Mouse (Mus musculus) intestine, embryonic 14.5 days (tissue): ENCODE results near the gene Dact3. TPM values are rescaled to one million over a fixed set of nuclear protein-coding genes. Genes with fewer than 3 reads are reported as not detected.

Experiments used
- ATAC-seq: fragments of 200-750 bp; cut with Nextera tagmentation; replicated peaks from 2 replicates; pipeline ENCODE4 v1.8.0; 2017; ENCODE audit warnings: low read depth, moderate number of reproducible peaks, moderate TSS enrichment, moderate library complexity; ENCODE audit not compliant: low FRiP score, low TSS enrichment
- DNase-seq: peaks from one replicate; pipeline ENCODE4 v3.0.0-alpha.2; 2018; ENCODE audit warnings: low spot score
- H3K27ac ChIP-seq: fragments of 300-500 bp; sonication (generic); 2 replicates; pipeline ENCODE4 v1.5.1; 2014; ENCODE audit warnings: low read depth, mild to moderate bottlenecking, control low read depth
- H3K27me3 ChIP-seq: fragments of 300-500 bp; sonication (generic); replicated peaks from 2 replicates; pipeline ENCODE4 v1.6.1; 2014; ENCODE audit warnings: low read length, control low read depth; ENCODE audit not compliant: control insufficient read depth, insufficient read depth
- H3K36me3 ChIP-seq: fragments of 300-500 bp; sonication (generic); 2 replicates; pipeline ENCODE4 v1.6.1; 2014; ENCODE audit warnings: low read length, control low read depth; ENCODE audit not compliant: control insufficient read depth, insufficient read depth
- H3K4me1 ChIP-seq: fragments of 300-500 bp; sonication (generic); replicated peaks from 2 replicates; pipeline ENCODE4 v1.6.1; 2014; ENCODE audit warnings: low read length, control low read depth, mixed read lengths; ENCODE audit not compliant: control insufficient read depth, insufficient read depth
- H3K4me2 ChIP-seq: fragments of 300-500 bp; sonication (generic); 2 replicates; pipeline ENCODE4 v1.6.1; 2014; ENCODE audit warnings: low read length
- H3K4me3 ChIP-seq: fragments of 300-500 bp; sonication (generic); 2 replicates; pipeline ENCODE4 v1.5.1; 2014; ENCODE audit warnings: low read depth, low read length, control low read depth, mixed read lengths
- H3K9ac ChIP-seq: fragments of 300-500 bp; sonication (generic); 2 replicates; pipeline ENCODE4 v1.6.1; 2014; ENCODE audit warnings: mild to moderate bottlenecking, low read length
- H3K9me3 ChIP-seq: fragments of 300-500 bp; sonication (generic); 2 replicates; pipeline ENCODE4 v1.6.1; 2016; ENCODE audit warnings: low read length, control low read depth; ENCODE audit not compliant: control insufficient read depth
- WGBS: fragments of 180-500 bp; shearing (Covaris S2); extraction: QIAGEN DNeasy Blood & Tissue Kit; methylation state at CpG from one replicate; pipeline ENCODE4 v1.1.7; 2014; 5-methylcytosine and 5-hydroxymethylcytosine counted together
- polyA plus RNA-seq: library from polyadenylated mRNA; unstranded; fragments of >200 nt; fragmentation: Nextera tagmentation; extraction: Ambion mirVana; gene quantifications from 2 replicates; pipeline ENCODE4 v1.2.1, GENCODE M21; 2014

Dact3 gene
- 5.3 and 5.5 TPM in 2 replicates for polyA plus RNA-seq

DNA sequence AGATGAGACGGTGACA is at the start of gene Dact3:
Gene Dact3 (plus strand): TSS at position 8 of the 16 bp plus-strand sequence.
- Histone ChIP-seq H3K4me2 (peak within 1 kb of the TSS; percentile 72), H3K9me3 (no peaks in the 10 kb centered on the region), H3K27me3 (no peaks in the 10 kb centered on the region), H3K4me3 (peak within 1 kb of the TSS; percentile 80), H3K9ac (peak within 1 kb of the TSS; percentile 74), H3K4me1 (peaks cover 9% of the 10 kb centered on the region; the same call in 1 of the 2 replicates), H3K36me3 (peaks cover 16% of the 10 kb centered on the region), H3K27ac (peak within 1 kb of the TSS; percentile 84)
- no peak for ATAC-seq
- DNase-seq, result no peak
- WGBS, result 0% methylated on average over 1 of the region's 1 CpGs

DNA sequence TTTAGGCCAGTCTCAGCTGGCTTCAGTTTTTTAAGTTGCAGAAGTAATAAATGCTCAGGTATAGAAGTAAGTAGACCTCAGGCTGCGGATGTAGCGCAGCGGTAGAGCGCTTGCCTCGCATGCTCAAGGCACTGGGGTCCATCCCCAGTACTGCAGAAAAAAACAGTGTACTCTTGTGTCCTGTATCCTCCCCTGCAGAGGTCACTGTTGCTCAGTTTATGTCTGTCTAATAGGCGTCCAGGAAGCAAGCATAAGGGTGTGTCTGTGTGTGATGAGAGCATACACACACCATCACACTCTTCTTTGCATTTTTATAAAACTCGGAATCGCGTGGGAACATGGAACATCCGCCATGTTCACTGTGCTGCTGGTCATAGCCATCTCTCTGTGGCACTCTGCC is 49.3 kb upstream of the Dact3 start:
- Histone ChIP-seq H3K4me3 (no peak overlapping the region), H3K4me2 (no peak overlapping the region), H3K4me1 (peaks cover 5% of the 10 kb centered on the region), H3K36me3 (peaks cover 82% of the 10 kb centered on the region), H3K27me3 (no peaks in the 10 kb centered on the region), H3K9me3 (no peaks in the 10 kb centered on the region), H3K27ac (no peak overlapping the region), H3K9ac (no peak overlapping the region)
- no peak for DNase-seq
- ATAC-seq, result 0 out of 2 replicates have a peak, but pooled peaks have one; percentile 4
- WGBS, result 85% methylated on average over 10 of the region's 10 CpGs

DNA sequence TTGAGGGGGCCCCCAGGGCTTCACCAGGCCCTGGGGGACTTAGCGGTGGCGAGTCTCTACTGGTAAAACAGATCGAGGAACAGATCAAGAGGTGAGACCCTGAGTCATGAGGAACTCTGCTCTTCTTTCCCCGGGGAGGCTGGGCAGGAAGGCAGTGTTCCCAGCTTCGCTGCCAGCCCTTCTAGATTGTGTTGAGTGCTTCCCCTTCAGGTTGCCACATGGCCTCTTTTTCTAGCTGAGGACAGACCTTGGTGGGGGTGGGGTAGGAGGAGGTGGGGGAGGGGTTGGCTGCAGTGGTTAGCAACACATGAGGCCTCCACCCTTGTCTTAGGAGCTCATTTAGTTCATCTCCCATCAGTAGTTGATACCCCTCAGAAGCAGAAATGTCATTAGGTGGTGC is 48.5 kb upstream of the Dact3 start:
- DNase-seq, result no peak
- Histone ChIP-seq H3K4me1 (no peaks in the 10 kb centered on the region), H3K27ac (no peak overlapping the region), H3K9ac (no peak overlapping the region), H3K4me3 (no peak overlapping the region), H3K9me3 (no peaks in the 10 kb centered on the region), H3K36me3 (peaks cover 90% of the 10 kb centered on the region), H3K27me3 (no peaks in the 10 kb centered on the region), H3K4me2 (no peak overlapping the region)
- WGBS, result 87% methylated on average over 5 of the region's 5 CpGs
- no peak for ATAC-seq

DNA sequence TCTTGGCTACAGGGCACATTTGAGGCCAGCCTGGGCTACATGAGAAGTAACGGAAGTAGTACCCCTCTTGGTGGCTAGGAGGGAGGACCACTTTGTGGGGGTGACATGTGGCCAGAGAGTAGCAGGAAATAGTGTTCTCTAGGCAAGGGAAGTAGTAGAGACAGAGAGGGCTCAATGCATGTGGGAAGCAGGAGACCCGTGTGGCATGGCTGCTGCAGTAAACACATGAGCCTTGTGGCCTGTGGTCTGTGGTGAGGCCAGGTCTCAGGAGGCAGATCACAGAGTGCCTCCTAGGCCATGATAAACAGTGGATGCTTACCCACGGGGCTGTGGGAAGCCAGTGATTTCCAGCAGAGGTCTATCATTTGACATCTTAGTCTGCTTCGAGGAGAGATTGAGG is 47.8 kb upstream of the Dact3 start:
- Histone ChIP-seq H3K27ac (no peak overlapping the region), H3K4me3 (no peak overlapping the region), H3K9ac (no peak overlapping the region), H3K27me3 (no peaks in the 10 kb centered on the region), H3K4me1 (no peaks in the 10 kb centered on the region), H3K9me3 (no peaks in the 10 kb centered on the region), H3K36me3 (peaks cover 97% of the 10 kb centered on the region), H3K4me2 (no peak overlapping the region)
- no peak for DNase-seq
- 71% methylated on average over 4 of the region's 4 CpGs for WGBS
- no peak for ATAC-seq

DNA sequence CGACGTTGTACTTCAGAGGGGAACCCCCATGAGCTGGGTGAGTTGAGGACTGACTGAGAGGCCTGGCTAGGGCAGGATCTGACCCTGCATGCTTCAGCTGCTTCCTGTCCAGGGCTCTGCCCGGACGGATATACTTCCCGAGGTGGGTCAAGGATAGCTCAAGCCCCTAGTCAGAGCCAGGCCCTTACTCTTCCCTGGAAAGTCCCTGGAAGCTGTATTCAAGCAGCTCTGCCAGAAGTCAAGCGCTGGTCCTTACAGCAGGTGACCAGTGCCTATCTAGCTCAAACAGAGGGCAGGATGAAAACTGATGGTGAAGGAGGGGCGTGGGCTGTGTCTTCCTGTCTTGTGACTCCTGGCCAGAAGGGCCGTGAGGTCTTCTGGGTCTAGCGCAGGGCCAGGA is 44.7 kb upstream of the Dact3 start:
- Histone ChIP-seq H3K27ac (no peak overlapping the region), H3K27me3 (no peaks in the 10 kb centered on the region), H3K4me3 (no peak overlapping the region), H3K4me1 (no peaks in the 10 kb centered on the region), H3K9ac (no peak overlapping the region), H3K4me2 (no peak overlapping the region), H3K9me3 (no peaks in the 10 kb centered on the region), H3K36me3 (peaks cover 100% of the 10 kb centered on the region)
- ATAC-seq (no peak), DNase-seq (no peak)
- 85% methylated on average over 9 of the region's 9 CpGs for WGBS

DNA sequence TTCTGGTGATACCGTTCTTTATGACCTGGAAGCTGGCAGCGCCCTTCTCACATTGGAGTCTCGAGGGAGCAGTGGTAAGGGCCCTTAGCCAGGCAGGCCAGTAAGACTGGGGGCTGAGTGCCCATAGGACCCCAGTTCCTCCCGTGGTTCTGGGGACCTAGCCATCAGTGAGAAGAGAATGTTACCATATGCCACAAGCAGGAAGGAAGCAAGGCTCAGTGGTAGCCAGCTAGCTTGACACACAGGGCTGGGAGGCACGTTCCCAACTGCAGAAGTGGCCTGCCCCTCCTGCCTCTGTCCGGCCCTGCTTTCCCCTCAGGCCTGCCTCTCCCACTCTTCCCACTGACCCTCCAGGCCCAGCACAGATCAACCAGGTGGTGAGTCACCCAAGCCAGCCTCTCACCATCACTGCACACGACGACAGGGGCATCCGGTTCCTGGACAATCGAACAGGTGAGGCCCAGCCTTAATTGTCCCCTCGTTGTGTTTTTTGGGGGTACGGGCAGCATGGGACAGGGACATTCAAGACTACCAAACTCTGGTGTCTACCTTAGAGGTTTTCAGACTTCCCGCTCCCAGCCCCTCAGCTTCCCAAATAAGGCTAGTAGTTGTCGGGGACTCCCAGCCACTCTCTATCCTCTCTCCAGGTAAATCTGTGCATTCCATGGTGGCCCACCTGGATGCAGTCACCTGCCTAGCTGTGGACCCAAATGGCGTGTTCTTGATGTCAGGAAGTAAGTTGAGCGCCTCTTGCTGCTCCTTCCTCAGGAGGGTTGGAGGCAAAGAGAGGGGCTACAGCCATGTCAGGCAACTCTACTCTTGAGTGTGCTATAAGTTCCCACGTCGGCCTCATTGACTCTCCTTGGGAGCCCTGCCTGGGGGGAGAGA is 37.0 kb upstream of the Dact3 start:
- no peak overlapping the region for H3K9ac ChIP-seq
- H3K4me3 ChIP-seq, result no peak overlapping the region
- no peak for ATAC-seq
- no peak overlapping the region for H3K4me2 ChIP-seq
- no peak overlapping the region for H3K27ac ChIP-seq
- no peaks in the 10 kb centered on the region for H3K9me3 ChIP-seq
- H3K27me3 ChIP-seq, result no peaks in the 10 kb centered on the region
- 92% methylated on average over 18 of the region's 18 CpGs for whole genome bisulfite sequencing
- peaks cover 76% of the 10 kb centered on the region for H3K36me3 ChIP-seq
- no peak for DNase-seq
- no peaks in the 10 kb centered on the region; the same call in 1 of the 2 replicates for H3K4me1 ChIP-seq

DNA sequence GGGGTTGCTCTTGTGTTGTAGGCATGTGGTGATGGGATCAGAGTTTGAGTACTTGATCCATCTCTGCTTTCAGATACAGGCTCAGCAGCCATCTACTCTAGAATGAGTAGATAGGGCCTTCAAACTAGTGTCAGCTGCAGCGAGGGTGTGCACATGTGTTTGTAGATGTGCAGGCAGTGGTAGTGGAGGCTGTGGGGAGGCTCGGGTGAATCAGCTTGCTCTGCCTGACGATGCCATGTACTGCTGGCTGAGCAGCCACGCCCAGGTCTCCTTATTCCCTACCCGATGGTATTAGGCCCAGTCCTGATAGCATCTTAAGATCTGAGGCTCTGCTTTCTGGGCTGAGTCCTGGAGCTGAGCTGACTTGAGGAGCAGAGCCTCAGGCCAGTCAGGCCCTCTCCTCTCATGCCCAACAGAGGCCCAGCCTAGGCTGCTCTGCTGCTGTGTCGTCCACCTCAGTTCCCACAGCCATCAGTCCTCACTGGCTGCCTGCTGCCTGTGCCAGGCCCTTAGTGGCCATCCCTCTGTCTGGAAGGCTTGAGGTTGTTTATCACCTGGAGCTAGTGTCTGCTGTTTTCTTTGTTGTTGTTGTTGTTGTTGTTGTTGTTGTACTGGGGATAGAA is 36.2 kb upstream of the Dact3 start:
- 81% methylated on average over 6 of the region's 6 CpGs for WGBS
- Histone ChIP-seq H3K4me1 (peaks cover 1% of the 10 kb centered on the region; the same call in 1 of the 2 replicates), H3K9ac (no peak overlapping the region), H3K27ac (no peak overlapping the region), H3K4me3 (no peak overlapping the region), H3K27me3 (no peaks in the 10 kb centered on the region), H3K9me3 (no peaks in the 10 kb centered on the region), H3K4me2 (no peak overlapping the region), H3K36me3 (peaks cover 68% of the 10 kb centered on the region)
- DNase-seq (no peak), ATAC-seq (no peak)

DNA sequence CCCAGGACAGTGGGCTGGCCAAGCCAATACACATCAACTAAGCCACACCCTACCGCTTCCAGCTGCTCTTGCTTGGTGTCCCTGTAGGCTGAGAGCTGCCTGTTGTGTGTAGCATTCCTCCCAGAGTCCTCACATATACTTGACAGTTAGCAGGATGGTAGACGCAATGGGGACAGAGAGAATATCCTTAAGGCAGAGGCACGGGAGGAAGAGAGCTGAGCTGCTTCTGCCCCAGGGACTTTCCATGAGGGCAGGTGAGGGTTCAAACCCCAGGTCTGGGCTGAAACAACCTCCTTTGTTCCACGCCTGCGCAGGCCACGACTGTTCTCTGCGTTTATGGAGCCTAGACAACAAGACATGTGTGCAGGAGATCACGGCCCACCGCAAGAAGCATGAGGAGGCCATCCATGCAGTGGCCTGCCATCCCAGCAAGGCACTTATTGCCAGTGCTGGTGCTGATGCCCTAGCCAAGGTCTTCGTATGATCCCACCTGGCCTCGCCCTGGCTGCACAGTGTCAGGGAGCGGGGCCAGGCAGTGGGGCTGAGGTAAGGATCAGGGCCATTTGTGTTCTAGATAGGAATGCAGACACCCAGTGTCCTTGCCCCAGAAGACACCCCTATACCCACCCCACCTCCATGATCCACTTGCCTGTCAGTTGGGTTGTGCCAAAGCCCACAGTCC is 35.5 kb upstream of the Dact3 start:
- H3K36me3 ChIP-seq, result peaks cover 62% of the 10 kb centered on the region
- ATAC-seq, result no peak
- peaks cover 6% of the 10 kb centered on the region; the same call in 1 of the 2 replicates for H3K4me1 ChIP-seq
- H3K4me3 ChIP-seq, result no peak overlapping the region
- no peak overlapping the region for H3K4me2 ChIP-seq
- no peak overlapping the region for H3K9ac ChIP-seq
- no peaks in the 10 kb centered on the region for H3K9me3 ChIP-seq
- no peak for DNase-seq
- no peak overlapping the region for H3K27ac ChIP-seq
- 92% methylated on average over 12 of the region's 12 CpGs for WGBS
- H3K27me3 ChIP-seq, result no peaks in the 10 kb centered on the region
